Mouse (Mus musculus) hindbrain, embryonic 16.5 days (tissue): ENCODE measurements at regions not wholly inside any gene's neighbourhood (a gene's known extent, or its start where the extent isn't known, plus 50 kb on each side); places are given as distances from the start of the nearest gene placed in this dataset.

ENCODE experiments used
- ATAC-seq: fragments of 200-750 bp; cut with Nextera tagmentation; 2 replicates; pipeline ENCODE4 v1.8.0; 2017; ENCODE audit warnings: moderate TSS enrichment, moderate library complexity
- H3K27ac ChIP-seq: fragments of 300-500 bp; sonication (generic); 2 replicates; pipeline ENCODE4 v1.5.1; 2014; ENCODE audit warnings: low read depth, mild to moderate bottlenecking, control low read depth, low read length, moderate library complexity
- H3K27me3 ChIP-seq: fragments of 300-500 bp; sonication (generic); replicated peaks from 2 replicates; pipeline ENCODE4 v1.6.1; 2014; ENCODE audit warnings: low read length; ENCODE audit not compliant: control insufficient read depth, insufficient read depth
- H3K36me3 ChIP-seq: fragments of 300-500 bp; sonication (generic); 2 replicates; pipeline ENCODE4 v1.6.1; 2014; ENCODE audit warnings: mild to moderate bottlenecking, low read length, moderate library complexity, mixed read lengths; ENCODE audit not compliant: control insufficient read depth, insufficient read depth
- H3K4me1 ChIP-seq: fragments of 300-500 bp; sonication (generic); 2 replicates; pipeline ENCODE4 v1.6.1; 2014; ENCODE audit warnings: low read depth, low read length; ENCODE audit not compliant: control insufficient read depth, insufficient read depth
- H3K4me2 ChIP-seq: fragments of 300-500 bp; sonication (generic); 2 replicates; pipeline ENCODE4 v1.6.1; 2014; ENCODE audit warnings: mild to moderate bottlenecking, low read length, control low read depth, moderate library complexity
- H3K4me3 ChIP-seq: fragments of 300-500 bp; sonication (generic); 2 replicates; pipeline ENCODE4 v1.5.1; 2014; ENCODE audit warnings: mild to moderate bottlenecking, low read length, control low read depth, moderate library complexity
- H3K9ac ChIP-seq: fragments of 300-500 bp; sonication (generic); 2 replicates; pipeline ENCODE4 v1.6.1; 2014; ENCODE audit warnings: low read depth, mild to moderate bottlenecking, control low read depth, low read length, moderate library complexity
- H3K9me3 ChIP-seq: fragments of 300-500 bp; sonication (generic); 2 replicates; pipeline ENCODE4 v1.6.1; 2014; ENCODE audit warnings: mild to moderate bottlenecking, low read length, moderate library complexity; ENCODE audit not compliant: control insufficient read depth
- WGBS: fragments of 180-500 bp; shearing (Covaris S2); extraction: QIAGEN DNeasy Blood & Tissue Kit; methylation state at CpG from one replicate; pipeline ENCODE4 v1.1.7; 2014; 5-methylcytosine and 5-hydroxymethylcytosine counted together

GRCm38 (mm10) chr16:50717306-50718017 lies 126.5 kb upstream of the Ccdc54 start:
- Histone ChIP-seq H3K4me2 (peak overlapping the region; percentile 25), H3K27me3 (no peaks in the 10 kb centered on the region), H3K9ac (no peak overlapping the region), H3K36me3 (no peaks in the 10 kb centered on the region), H3K27ac (0 out of 2 replicates have a peak overlapping the region, but pooled peaks have one; percentile 39), H3K4me3 (no peak overlapping the region), H3K9me3 (no peaks in the 10 kb centered on the region), H3K4me1 (peaks cover 4% of the 10 kb centered on the region)
- 30% methylated on average over 10 of the region's 10 CpGs for WGBS
- ATAC-seq = peak; percentile 98

GRCm38 (mm10) chr16:50709727-50710126 lies 118.8 kb upstream of the Ccdc54 start:
- Histone ChIP-seq H3K36me3 (no peaks in the 10 kb centered on the region), H3K27ac (no peak overlapping the region), H3K4me3 (no peak overlapping the region), H3K9me3 (no peaks in the 10 kb centered on the region), H3K27me3 (no peaks in the 10 kb centered on the region), H3K4me2 (no peak overlapping the region), H3K9ac (no peak overlapping the region), H3K4me1 (no peaks in the 10 kb centered on the region)
- ATAC-seq = no peak
- WGBS = 65% methylated on average over 6 of the region's 6 CpGs

- no peaks in the 10 kb centered on the region for H3K27me3 ChIP-seq
- no peaks in the 10 kb centered on the region for H3K4me1 ChIP-seq
- H3K4me3 ChIP-seq = no peak overlapping the region
- no peak overlapping the region for H3K27ac ChIP-seq
- ATAC-seq = no peak
- WGBS = 82% methylated on average over 2 of the region's 2 CpGs
- H3K4me2 ChIP-seq = no peak overlapping the region
- H3K9ac ChIP-seq = no peak overlapping the region
- H3K9me3 ChIP-seq = no peaks in the 10 kb centered on the region
- H3K36me3 ChIP-seq = no peaks in the 10 kb centered on the region
These were observed 117.0 kb upstream of the Ccdc54 start for GRCm38 (mm10) chr16:50707906-50708305.

GRCm38 (mm10) chr16:50705921-50706320 lies 115.0 kb upstream of the Ccdc54 start:
- Histone ChIP-seq H3K4me2 (no peak overlapping the region), H3K27ac (no peak overlapping the region), H3K9ac (no peak overlapping the region), H3K36me3 (no peaks in the 10 kb centered on the region), H3K9me3 (no peaks in the 10 kb centered on the region), H3K27me3 (no peaks in the 10 kb centered on the region), H3K4me3 (no peak overlapping the region), H3K4me1 (no peaks in the 10 kb centered on the region)
- peak; percentile 50; the same call in 1 of the 2 replicates for ATAC-seq
- 62% methylated on average over 4 of the region's 4 CpGs for WGBS

GRCm38 (mm10) chr16:50700811-50701517 lies 110.0 kb upstream of the Ccdc54 start:
- Histone ChIP-seq H3K9ac (no peak overlapping the region), H3K4me3 (no peak overlapping the region), H3K27ac (no peak overlapping the region), H3K4me1 (no peaks in the 10 kb centered on the region), H3K9me3 (no peaks in the 10 kb centered on the region), H3K4me2 (no peak overlapping the region), H3K27me3 (no peaks in the 10 kb centered on the region), H3K36me3 (no peaks in the 10 kb centered on the region)
- ATAC-seq = no peak
- WGBS = 70% methylated on average over 8 of the region's 8 CpGs

GRCm38 (mm10) chr16:50700123-50700522 lies 109.2 kb upstream of the Ccdc54 start:
- H3K9ac ChIP-seq = no peak overlapping the region
- no peak for ATAC-seq
- no peaks in the 10 kb centered on the region for H3K9me3 ChIP-seq
- WGBS = 63% methylated on average over 2 of the region's 2 CpGs
- no peaks in the 10 kb centered on the region for H3K4me1 ChIP-seq
- no peak overlapping the region for H3K27ac ChIP-seq
- H3K36me3 ChIP-seq = no peaks in the 10 kb centered on the region
- H3K4me3 ChIP-seq = no peak overlapping the region
- no peak overlapping the region for H3K4me2 ChIP-seq
- no peaks in the 10 kb centered on the region for H3K27me3 ChIP-seq

- WGBS = 89% methylated on average over 2 of the region's 2 CpGs
- no peak for ATAC-seq
These were observed 106.8 kb upstream of the Ccdc54 start for GRCm38 (mm10) chr16:50697722-50698121.

GRCm38 (mm10) chr16:50696052-50696451 lies 105.1 kb upstream of the Ccdc54 start:
- no peaks in the 10 kb centered on the region for H3K9me3 ChIP-seq

More at GRCm38 (mm10) chr16:50697722-50698121, 106.8 kb upstream of the Ccdc54 start:
- H3K4me2 ChIP-seq = no peak overlapping the region
- no peak overlapping the region for H3K27ac ChIP-seq
- H3K4me1 ChIP-seq = no peaks in the 10 kb centered on the region
- no peaks in the 10 kb centered on the region for H3K27me3 ChIP-seq
- no peaks in the 10 kb centered on the region for H3K9me3 ChIP-seq
- H3K4me3 ChIP-seq = no peak overlapping the region
- H3K9ac ChIP-seq = no peak overlapping the region
- no peaks in the 10 kb centered on the region for H3K36me3 ChIP-seq

GRCm38 (mm10) chr16:50694045-50694444 lies 103.1 kb upstream of the Ccdc54 start:
- Histone ChIP-seq H3K27me3 (no peaks in the 10 kb centered on the region), H3K27ac (no peak overlapping the region), H3K9me3 (no peaks in the 10 kb centered on the region), H3K4me1 (no peaks in the 10 kb centered on the region), H3K36me3 (no peaks in the 10 kb centered on the region), H3K9ac (no peak overlapping the region), H3K4me2 (no peak overlapping the region), H3K4me3 (no peak overlapping the region)
- no peak for ATAC-seq
- WGBS = 79% methylated on average over 2 of the region's 2 CpGs

More at GRCm38 (mm10) chr16:50696052-50696451, 105.1 kb upstream of the Ccdc54 start:
- WGBS = 88% methylated on average over 4 of the region's 4 CpGs
- Histone ChIP-seq H3K9ac (no peak overlapping the region), H3K4me2 (no peak overlapping the region), H3K27me3 (no peaks in the 10 kb centered on the region), H3K4me3 (no peak overlapping the region), H3K4me1 (no peaks in the 10 kb centered on the region), H3K36me3 (no peaks in the 10 kb centered on the region), H3K27ac (no peak overlapping the region)
- ATAC-seq = no peak
